Mouse (Mus musculus): ENCODE measurements around the gene Gstm1.
"Not testable (repeated sequence)": the region's sequence is repeated elsewhere in the genome, so short reads cannot be mapped to it uniquely, and the experiment has no call there.

Gene Gstm1

GRCm38 (mm10) chr3:108017473-108018189, at the start of gene Gstm1:
TSS of gene Gstm1 (minus strand) at chr3:108017973.
- DNase-seq (ENCODE audit: low spot score): peak; percentile 99

- no peak for DNase-seq (ENCODE audit: low spot score)
Measured at GRCm38 (mm10) chr3:108067370-108067934, 49.7 kb upstream of the Gstm1 start.

- no peak for DNase-seq (ENCODE audit: low spot score)
Measured at GRCm38 (mm10) chr3:108065551-108065950, 47.8 kb upstream of the Gstm1 start.

GRCm38 (mm10) chr3:108064672-108065071, 46.9 kb upstream of the Gstm1 start:
- no peak for DNase-seq (ENCODE audit: low spot score)

GRCm38 (mm10) chr3:108062648-108063047, 44.9 kb upstream of the Gstm1 start:
- DNase-seq (ENCODE audit: low spot score): no peak

- DNase-seq (ENCODE audit: low spot score): no peak
Measured at GRCm38 (mm10) chr3:108061420-108061819, 43.6 kb upstream of the Gstm1 start.

GRCm38 (mm10) chr3:108050493-108050892, 32.7 kb upstream of the Gstm1 start:
- no peak for DNase-seq (ENCODE audit: low spot score)

- DNase-seq (ENCODE audit: low spot score): no peak
Measured at GRCm38 (mm10) chr3:108048306-108048705, 30.5 kb upstream of the Gstm1 start.

GRCm38 (mm10) chr3:108046944-108047655, 29.3 kb upstream of the Gstm1 start:
- no peak for DNase-seq (ENCODE audit: low spot score)

- DNase-seq (ENCODE audit: low spot score): peak; percentile 87
Measured at GRCm38 (mm10) chr3:108044394-108045140, 26.8 kb upstream of the Gstm1 start, which contains the start of gene Gstm4. TSS of gene Gstm4 (minus strand) at chr3:108044894.

- DNase-seq (ENCODE audit: low spot score): no peak
Measured at GRCm38 (mm10) chr3:108033156-108033555, 15.4 kb upstream of the Gstm1 start.

GRCm38 (mm10) chr3:108032113-108032512, 14.3 kb upstream of the Gstm1 start:
- DNase-seq (ENCODE audit: low spot score): no peak

- no peak for DNase-seq (ENCODE audit: low spot score)
Measured at GRCm38 (mm10) chr3:108028641-108029365, 11.0 kb upstream of the Gstm1 start.

GRCm38 (mm10) chr3:108026597-108026996, 8.8 kb upstream of the Gstm1 start:
- DNase-seq (ENCODE audit: low spot score): no peak

- DNase-seq (ENCODE audit: low spot score): no peak
Measured at GRCm38 (mm10) chr3:108026049-108026448, 8.3 kb upstream of the Gstm1 start.

- DNase-seq (ENCODE audit: low spot score): no peak
Measured at GRCm38 (mm10) chr3:108025318-108025717, 7.5 kb upstream of the Gstm1 start.

- no peak for DNase-seq (ENCODE audit: low spot score)
Measured at GRCm38 (mm10) chr3:108022650-108023049, 4.9 kb upstream of the Gstm1 start.

- not testable (repeated sequence) for DNase-seq (ENCODE audit: low spot score)
Measured at GRCm38 (mm10) chr3:108020351-108021022, 2.7 kb upstream of the Gstm1 start.

GRCm38 (mm10) chr3:108019226-108019625, 1.5 kb upstream of the Gstm1 start:
- DNase-seq (ENCODE audit: low spot score): not testable (repeated sequence)

GRCm38 (mm10) chr3:108018190-108018820, 532 bp upstream of the Gstm1 start:
- DNase-seq (ENCODE audit: low spot score): no peak

- DNase-seq (ENCODE audit: low spot score): not testable (repeated sequence)
Measured at GRCm38 (mm10) chr3:108016468-108016867, 1.3 kb downstream of the Gstm1 start.

All from ovary, adult 18-20 months (tissue).